Mouse (Mus musculus): Measurements from ENCODE around the gene Slc6a13. TPM values are rescaled to one million over a fixed set of nuclear protein-coding genes. Genes with fewer than 3 reads are reported as not detected.

Slc6a13 gene
- 0.85 and 1.7 TPM in 2 replicates for total RNA-seq (2012; rRNA removed)

DNA sequence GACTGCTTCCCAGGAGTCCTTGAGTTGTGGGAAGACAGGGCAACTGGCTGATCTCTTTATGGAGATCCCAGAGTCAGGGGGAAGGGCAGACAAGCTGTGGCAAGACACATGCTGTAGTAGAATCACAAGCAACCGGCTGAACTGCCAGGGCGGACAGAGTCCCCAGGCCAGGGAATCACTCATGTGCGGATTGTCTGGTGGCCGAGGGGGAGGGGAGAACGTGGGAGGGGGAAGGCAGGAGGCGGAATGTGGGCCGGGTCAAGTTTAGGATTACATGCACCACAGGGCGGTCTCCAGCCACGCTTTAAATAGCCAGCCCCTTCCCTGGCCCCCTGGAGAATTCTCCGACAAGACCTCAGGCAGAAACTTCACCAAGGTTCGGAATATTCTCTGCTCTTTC is at the start of gene Slc6a13:
Gene Slc6a13 (plus strand): TSS at position 274 of the 400 bp plus-strand sequence.
- in situ Hi-C loops (cut with MboI; ENCODE audit: low sequenced_read_pairs in 2 of 2, unreplicated experiment in 2 of 2) = no loop called here
- peak; percentile 26 for DNase-seq (ENCODE audit: low read depth, low spot score)
- Histone ChIP-seq H3K27ac (ENCODE audit: insufficient read depth, low read depth, low read length, poor library complexity, severe bottlenecking) (no peak within 1 kb of the TSS), H3K36me3 (ENCODE audit: control insufficient read depth, insufficient read depth, low read length, poor library complexity, severe bottlenecking) (no peaks in the 10 kb centered on the region), H3K9me3 (ENCODE audit: control insufficient read depth, insufficient read depth, low read depth, low read length) (no peaks in the 10 kb centered on the region), H3K4me1 (ENCODE audit: control insufficient read depth in 2 of 2, insufficient read depth in 2 of 2, low read length in 2 of 2, poor library complexity in 1 of 2) (peaks cover 0 to 5% of the 10 kb centered on the region in 2 experiments; a peak in 1 of 4 replicates), H3K4me3 (ENCODE audit: insufficient read depth in 1 of 2, low read depth in 1 of 2, low read length in 2 of 2, poor library complexity in 1 of 2, severe bottlenecking in 1 of 2) (no peak within 1 kb of the TSS), H3K9ac (ENCODE audit: insufficient read depth, low read depth, low read length, poor library complexity, severe bottlenecking) (no peak within 1 kb of the TSS)
- TF ChIP-seq ZNF384 (IDR thresholded peaks at IDR 0.05; ENCODE audit: low read depth, low read length) (no peak), CHD2 (IDR thresholded peaks at IDR 0.05; ENCODE audit: low read depth, low read length) (no peak), HCFC1 (IDR thresholded peaks at IDR 0.05; ENCODE audit: borderline replicate concordance, insufficient read depth, low read length) (no peak), MAFK (IDR thresholded peaks at IDR 0.05; ENCODE audit: insufficient read depth, low read depth, low read length) (no peak), ZC3H11A (IDR thresholded peaks at IDR 0.05; ENCODE audit: borderline replicate concordance, low read depth, low read length) (no peak)

DNA sequence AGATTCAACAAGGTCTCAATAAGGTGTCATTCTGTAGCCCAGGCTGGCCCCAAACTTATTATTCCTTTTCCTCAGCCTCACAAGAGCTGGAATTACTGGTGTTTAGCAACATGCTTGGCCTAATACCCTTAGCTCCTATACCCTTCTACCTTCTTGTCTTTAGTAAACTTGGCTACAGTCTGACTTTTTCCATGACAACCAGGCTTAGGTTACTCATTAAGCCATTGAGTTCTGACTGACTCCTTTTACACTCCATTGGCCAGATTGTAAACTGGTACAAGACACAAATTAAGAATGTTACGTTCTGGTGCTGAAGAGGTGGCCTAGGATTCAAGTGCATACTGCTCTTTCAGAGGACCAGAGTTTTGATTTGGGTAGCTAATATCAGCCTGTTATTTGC is 49.6 kb upstream of the Slc6a13 start:
- Histone ChIP-seq H3K9me3 (ENCODE audit: control insufficient read depth, insufficient read depth, low read depth, low read length) (no peaks in the 10 kb centered on the region), H3K4me1 (ENCODE audit: control insufficient read depth in 2 of 2, insufficient read depth in 2 of 2, low read length in 2 of 2, poor library complexity in 1 of 2) (peaks cover 0 to 2% of the 10 kb centered on the region in 2 experiments; a peak in 1 of 4 replicates), H3K36me3 (ENCODE audit: control insufficient read depth, insufficient read depth, low read length, poor library complexity, severe bottlenecking) (no peaks in the 10 kb centered on the region), H3K9ac (ENCODE audit: insufficient read depth, low read depth, low read length, poor library complexity, severe bottlenecking) (no peak overlapping the region), H3K4me3 (ENCODE audit: insufficient read depth in 1 of 2, low read depth in 1 of 2, low read length in 2 of 2, poor library complexity in 1 of 2, severe bottlenecking in 1 of 2) (no peak overlapping the region), H3K27ac (ENCODE audit: insufficient read depth, low read depth, low read length, poor library complexity, severe bottlenecking) (no peak overlapping the region)
- DNase-seq (ENCODE audit: low read depth, low spot score) = no peak
- TF ChIP-seq MAFK (IDR thresholded peaks at IDR 0.05; ENCODE audit: insufficient read depth, low read depth, low read length) (no peak), HCFC1 (IDR thresholded peaks at IDR 0.05; ENCODE audit: borderline replicate concordance, insufficient read depth, low read length) (no peak), ZC3H11A (IDR thresholded peaks at IDR 0.05; ENCODE audit: borderline replicate concordance, low read depth, low read length) (no peak), CHD2 (IDR thresholded peaks at IDR 0.05; ENCODE audit: low read depth, low read length) (no peak), ZNF384 (IDR thresholded peaks at IDR 0.05; ENCODE audit: low read depth, low read length) (no peak)
- in situ Hi-C loops (cut with MboI; ENCODE audit: low sequenced_read_pairs in 2 of 2, unreplicated experiment in 2 of 2) = loop anchor here in 1 of 2 experiments (25.0 kb wide), 1 partner anchor 112 kb away; no protein-coding TSS in a partner anchor

- in situ Hi-C loops (cut with MboI; ENCODE audit: low sequenced_read_pairs in 2 of 2, unreplicated experiment in 2 of 2) = loop anchor here in 1 of 2 experiments (25.0 kb wide), 1 partner anchor 111 kb away; no protein-coding TSS in a partner anchor
- H3K4me3 ChIP-seq (ENCODE audit: insufficient read depth in 1 of 2, low read depth in 1 of 2, low read length in 2 of 2, poor library complexity in 1 of 2, severe bottlenecking in 1 of 2) = no peak overlapping the region
- no peaks in the 10 kb centered on the region for H3K36me3 ChIP-seq (ENCODE audit: control insufficient read depth, insufficient read depth, low read length, poor library complexity, severe bottlenecking)
- H3K9me3 ChIP-seq (ENCODE audit: control insufficient read depth, insufficient read depth, low read depth, low read length) = no peaks in the 10 kb centered on the region
- TF ChIP-seq ZC3H11A (IDR thresholded peaks at IDR 0.05; ENCODE audit: borderline replicate concordance, low read depth, low read length) (no peak), HCFC1 (IDR thresholded peaks at IDR 0.05; ENCODE audit: borderline replicate concordance, insufficient read depth, low read length) (no peak)
- H3K27ac ChIP-seq (ENCODE audit: insufficient read depth, low read depth, low read length, poor library complexity, severe bottlenecking) = no peak overlapping the region
- peaks cover 0 to under 1% of the 10 kb centered on the region in 2 experiments; a peak in 1 of 4 replicates for H3K4me1 ChIP-seq (ENCODE audit: control insufficient read depth in 2 of 2, insufficient read depth in 2 of 2, low read length in 2 of 2, poor library complexity in 1 of 2)
- DNase-seq (ENCODE audit: low read depth, low spot score) = no peak
- no peak overlapping the region for H3K9ac ChIP-seq (ENCODE audit: insufficient read depth, low read depth, low read length, poor library complexity, severe bottlenecking)
These were observed 48.8 kb upstream of the Slc6a13 start for GRCm38 (mm10) chr6:121251256-121251655.

DNA sequence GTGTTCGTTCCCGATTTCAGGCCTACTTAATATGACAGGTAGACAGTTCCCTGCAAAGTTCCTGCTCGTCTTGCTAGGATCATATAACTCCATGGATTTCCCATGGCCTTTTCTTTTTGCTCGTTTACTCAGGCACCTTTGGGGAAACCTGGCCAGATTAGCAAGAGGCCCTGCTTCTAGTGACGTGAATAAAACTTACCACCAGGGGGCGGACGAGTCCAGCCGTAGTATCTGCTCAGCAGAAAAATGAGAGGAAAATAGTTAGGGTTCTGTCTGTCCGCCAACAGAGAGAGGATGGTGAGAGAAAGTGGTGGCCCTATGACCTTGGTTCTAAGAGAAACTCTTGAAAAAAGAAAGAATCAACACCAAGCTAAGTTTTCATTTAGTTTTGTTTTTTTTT is 39.5 kb upstream of the Slc6a13 start:
- Histone ChIP-seq H3K27ac (ENCODE audit: insufficient read depth, low read depth, low read length, poor library complexity, severe bottlenecking) (no peak overlapping the region), H3K9me3 (ENCODE audit: control insufficient read depth, insufficient read depth, low read depth, low read length) (no peaks in the 10 kb centered on the region), H3K4me1 (ENCODE audit: control insufficient read depth in 2 of 2, insufficient read depth in 2 of 2, low read length in 2 of 2, poor library complexity in 1 of 2) (no peaks in the 10 kb centered on the region), H3K36me3 (ENCODE audit: control insufficient read depth, insufficient read depth, low read length, poor library complexity, severe bottlenecking) (no peaks in the 10 kb centered on the region), H3K9ac (ENCODE audit: insufficient read depth, low read depth, low read length, poor library complexity, severe bottlenecking) (no peak overlapping the region), H3K4me3 (ENCODE audit: insufficient read depth in 1 of 2, low read depth in 1 of 2, low read length in 2 of 2, poor library complexity in 1 of 2, severe bottlenecking in 1 of 2) (no peak overlapping the region)
- DNase-seq (ENCODE audit: low read depth, low spot score) = peak; percentile 65
- peak; percentile 65 for TF ChIP-seq MAFK (IDR thresholded peaks at IDR 0.05; ENCODE audit: insufficient read depth, low read depth, low read length)
- TF ChIP-seq ZNF384 (IDR thresholded peaks at IDR 0.05; ENCODE audit: low read depth, low read length) = peak; percentile 69; the same call in 1 of the 2 replicates
- no peak for TF ChIP-seq CHD2 (IDR thresholded peaks at IDR 0.05; ENCODE audit: low read depth, low read length)
- no peak for TF ChIP-seq HCFC1 (IDR thresholded peaks at IDR 0.05; ENCODE audit: borderline replicate concordance, insufficient read depth, low read length)
- peak; percentile 25; the same call in 1 of the 2 replicates for TF ChIP-seq ZC3H11A (IDR thresholded peaks at IDR 0.05; ENCODE audit: borderline replicate concordance, low read depth, low read length)
- in situ Hi-C loops (cut with MboI; ENCODE audit: low sequenced_read_pairs in 2 of 2, unreplicated experiment in 2 of 2) = loop anchor here in 1 of 2 experiments (10.0 to 25.0 kb wide), 2 partner anchors 102 to 274 kb away; no protein-coding TSS in a partner anchor
